17 mouse cellular contexts compared by ENCODE assay signal in genomic region chr13:57756316-57756715, GRCm38 (mm10).
DNase-seq lines count a peak whose midpoint lies in the region; ATAC-seq and TF ChIP-seq lines count a peak whose summit lies in the region.
"Had no signal": no experiment of that assay in that cellular context is flagged by ENCODE, and none has a peak within 500 bp of the region (broad histone marks: within the 10 kb centered on the region; RNA-seq: fewer than 3 reads in every experiment).

No protein-coding gene starts in this region.

- no peaks in the 10 kb centered on the region for H3K36me3 ChIP-seq in hindbrain, embryonic 16.5 days (ENCODE audit: control insufficient read depth, insufficient read depth, low read length)
- no peaks in the 10 kb centered on the region for H3K36me3 ChIP-seq in hindbrain, embryonic 11.5 days (ENCODE audit: control insufficient read depth, insufficient read depth, low read length)
- H3K36me3 ChIP-seq: midbrain, embryonic 13.5 days had no signal

- no peak for ATAC-seq in hindbrain, embryonic 16.5 days
- ATAC-seq in hindbrain, embryonic 11.5 days (ENCODE audit: low FRiP score), result no peak
- ATAC-seq in monocyte, adult 5-6 weeks (replicated peaks; ENCODE audit: insufficient number of reproducible peaks, low FRiP score, low TSS enrichment, poor library complexity, severe bottlenecking), result no peak
- ATAC-seq: midbrain, embryonic 13.5 days had no signal

- no peak overlapping the region for H3K9ac ChIP-seq in hindbrain, embryonic 16.5 days (ENCODE audit: low read depth, low read length)
- H3K9ac ChIP-seq in hindbrain, embryonic 11.5 days (ENCODE audit: low read depth, low read length), result no peak overlapping the region
- H3K9ac ChIP-seq: midbrain, embryonic 13.5 days had no signal

- 42% methylated on average over 3 of the region's 3 CpGs for WGBS in hindbrain, embryonic 16.5 days
- WGBS in hindbrain, embryonic 11.5 days, result 60% methylated on average over 3 of the region's 3 CpGs

- peak overlapping the region; percentile 35; the same call in 1 of the 2 replicates for H3K27ac ChIP-seq in hindbrain, embryonic 16.5 days (ENCODE audit: low read depth, low read length)
- H3K27ac ChIP-seq in hindbrain, embryonic 11.5 days (ENCODE audit: low read depth, low read length), result no peak overlapping the region
- H3K27ac ChIP-seq: midbrain, embryonic 13.5 days; stomach, postnatal 0 days had no signal

- no peak for DNase-seq in hindbrain, embryonic 11.5 days (ENCODE audit: low spot score)
- DNase-seq in brain, adult 2 months (ENCODE audit: low read depth, low spot score), result peak; percentile 77
- peak; percentile 69 for DNase-seq in brain, embryonic 14.5 days (ENCODE audit: low read depth)
- peak; percentile 19 to 20 for DNase-seq in layer of hippocampus, postnatal 36 days
- no peak for DNase-seq in thymus, postnatal 36 days
- DNase-seq: adrenal gland, postnatal 36 days; gastrocnemius, postnatal 25 days; kidney, adult 8-10 months; kidney, postnatal 25 days; liver; lung, adult 18-20 months; lung, postnatal 36 days; thymus, postnatal 14 days had no signal

- H3K4me3 ChIP-seq in hindbrain, embryonic 16.5 days (ENCODE audit: low read length), result no peak overlapping the region
- no peak overlapping the region for H3K4me3 ChIP-seq in hindbrain, embryonic 11.5 days (ENCODE audit: low read depth, low read length)
- H3K4me3 ChIP-seq: midbrain, embryonic 13.5 days had no signal

- H3K27me3 ChIP-seq in hindbrain, embryonic 16.5 days (replicated peaks; ENCODE audit: control insufficient read depth, insufficient read depth, low read length), result no peaks in the 10 kb centered on the region
- H3K27me3 ChIP-seq in hindbrain, embryonic 11.5 days (ENCODE audit: control insufficient read depth, insufficient read depth, low read length), result no peaks in the 10 kb centered on the region
- H3K27me3 ChIP-seq: midbrain, embryonic 13.5 days had no signal

- H3K4me1 ChIP-seq in hindbrain, embryonic 16.5 days (ENCODE audit: control insufficient read depth, insufficient read depth, low read depth, low read length), result no peaks in the 10 kb centered on the region
- no peaks in the 10 kb centered on the region for H3K4me1 ChIP-seq in hindbrain, embryonic 11.5 days (replicated peaks; ENCODE audit: control insufficient read depth, insufficient read depth, low read length)

- no peak overlapping the region for H3K4me2 ChIP-seq in hindbrain, embryonic 16.5 days (ENCODE audit: low read length)
- no peak overlapping the region for H3K4me2 ChIP-seq in hindbrain, embryonic 11.5 days (replicated peaks; ENCODE audit: low read depth, low read length)
- H3K4me2 ChIP-seq: midbrain, embryonic 13.5 days had no signal

- TF ChIP-seq POLR2A in brain, embryonic 14.5 days (IDR thresholded peaks at IDR 0.05; ENCODE audit: borderline replicate concordance, extremely low read depth, insufficient read depth, insufficient read length, poor library complexity, severe bottlenecking), result no peak

- TF ChIP-seq CTCF in brain, embryonic 14.5 days (IDR thresholded peaks at IDR 0.05; ENCODE audit: borderline replicate concordance, extremely low read depth, insufficient read depth, insufficient read length), result no peak

- H3K9me3 ChIP-seq in hindbrain, embryonic 16.5 days (ENCODE audit: control insufficient read depth, low read length), result no peaks in the 10 kb centered on the region
- no peaks in the 10 kb centered on the region for H3K9me3 ChIP-seq in hindbrain, embryonic 11.5 days (ENCODE audit: control insufficient read depth, low read length)
- H3K9me3 ChIP-seq: midbrain, embryonic 13.5 days had no signal

Comparison
In these comparisons a context has a peak if more than half of its experiments do, and no peak if none do; other contexts are left out.
1. DNase-seq: peak in brain, adult 2 months (single experiment), brain, embryonic 14.5 days (single experiment) and layer of hippocampus, postnatal 36 days (2 of 2); none in hindbrain, embryonic 11.5 days (single experiment) and thymus, postnatal 36 days (0 of 2).